Mouse (Mus musculus) cerebellum, adult 8-10 months (tissue): ENCODE measurements around the gene Rbp1.

Experiments used
- DNase-seq: peaks from one replicate; pipeline ENCODE4 v3.0.0; 2022

Gene Rbp1

GRCm38 (mm10) chr9:98422656-98423055 is at the start of gene Rbp1:
Gene Rbp1 (plus strand): TSS chr9:98422961.
- no peak for DNase-seq

- no peak for DNase-seq
Observed at GRCm38 (mm10) chr9:98373358-98373757, 49.4 kb upstream of the Rbp1 start.

GRCm38 (mm10) chr9:98374897-98375296 is 47.9 kb upstream of the Rbp1 start:
- no peak for DNase-seq

- DNase-seq: no peak
Observed at GRCm38 (mm10) chr9:98375329-98376170, 47.2 kb upstream of the Rbp1 start.

- no peak for DNase-seq
Observed at GRCm38 (mm10) chr9:98379736-98380135, 43.0 kb upstream of the Rbp1 start.

- DNase-seq: no peak
Observed at GRCm38 (mm10) chr9:98380593-98380992, 42.2 kb upstream of the Rbp1 start.

- DNase-seq: no peak
Observed at GRCm38 (mm10) chr9:98387741-98388632, 34.8 kb upstream of the Rbp1 start.

- DNase-seq: no peak
Observed at GRCm38 (mm10) chr9:98388633-98388965, 34.2 kb upstream of the Rbp1 start.

- DNase-seq: no peak
Observed at GRCm38 (mm10) chr9:98393496-98393895, 29.3 kb upstream of the Rbp1 start.

- no peak for DNase-seq
Observed at GRCm38 (mm10) chr9:98397211-98397610, 25.6 kb upstream of the Rbp1 start.

GRCm38 (mm10) chr9:98397866-98398265 is 24.9 kb upstream of the Rbp1 start:
- DNase-seq: no peak

GRCm38 (mm10) chr9:98400185-98400894 is 22.4 kb upstream of the Rbp1 start:
- no peak for DNase-seq

GRCm38 (mm10) chr9:98401611-98402010 is 21.1 kb upstream of the Rbp1 start:
- no peak for DNase-seq

- DNase-seq: no peak
Observed at GRCm38 (mm10) chr9:98407771-98408170, 15.0 kb upstream of the Rbp1 start.

GRCm38 (mm10) chr9:98409137-98409536 is 13.6 kb upstream of the Rbp1 start:
- DNase-seq: peak; percentile 27

- no peak for DNase-seq
Observed at GRCm38 (mm10) chr9:98415427-98415826, 7.3 kb upstream of the Rbp1 start.

- no peak for DNase-seq
Observed at GRCm38 (mm10) chr9:98417919-98418318, 4.8 kb upstream of the Rbp1 start.

- no peak for DNase-seq
Observed at GRCm38 (mm10) chr9:98418346-98418745, 4.4 kb upstream of the Rbp1 start.

- DNase-seq: no peak
Observed at GRCm38 (mm10) chr9:98420666-98421065, 2.1 kb upstream of the Rbp1 start.

GRCm38 (mm10) chr9:98421903-98422302 is 858 bp upstream of the Rbp1 start:
- no peak for DNase-seq

GRCm38 (mm10) chr9:98423691-98424090 is 930 bp downstream of the Rbp1 start:
- DNase-seq: no peak

GRCm38 (mm10) chr9:98424291-98424690 is 1.5 kb downstream of the Rbp1 start:
- DNase-seq: no peak

- DNase-seq: no peak
Observed at GRCm38 (mm10) chr9:98424725-98425210, 2.0 kb downstream of the Rbp1 start.
